Mouse (Mus musculus) kidney, adult 2 months (tissue): ENCODE measurements at regions not wholly inside any gene's neighbourhood (a gene's known extent, or its start where the extent isn't known, plus 50 kb on each side); places are given as distances from the start of the nearest gene placed in this dataset.

Experiments
- CTCF ChIP-seq: fragments of 200-500 bp; conservative IDR thresholded peaks from 2 replicates; pipeline ENCODE4 v1.5.1; 2011; ENCODE audit warnings: low read depth, mild to moderate bottlenecking, control low read depth, low read length, moderate library complexity, mixed read lengths; ENCODE audit not compliant: insufficient read depth, insufficient read length
- POLR2A ChIP-seq: fragments of 200-500 bp; IDR thresholded peaks from one replicate; pipeline ENCODE4 v1.6.1; 2011; ENCODE audit warnings: low read depth, low read length, control low read depth

DNA sequence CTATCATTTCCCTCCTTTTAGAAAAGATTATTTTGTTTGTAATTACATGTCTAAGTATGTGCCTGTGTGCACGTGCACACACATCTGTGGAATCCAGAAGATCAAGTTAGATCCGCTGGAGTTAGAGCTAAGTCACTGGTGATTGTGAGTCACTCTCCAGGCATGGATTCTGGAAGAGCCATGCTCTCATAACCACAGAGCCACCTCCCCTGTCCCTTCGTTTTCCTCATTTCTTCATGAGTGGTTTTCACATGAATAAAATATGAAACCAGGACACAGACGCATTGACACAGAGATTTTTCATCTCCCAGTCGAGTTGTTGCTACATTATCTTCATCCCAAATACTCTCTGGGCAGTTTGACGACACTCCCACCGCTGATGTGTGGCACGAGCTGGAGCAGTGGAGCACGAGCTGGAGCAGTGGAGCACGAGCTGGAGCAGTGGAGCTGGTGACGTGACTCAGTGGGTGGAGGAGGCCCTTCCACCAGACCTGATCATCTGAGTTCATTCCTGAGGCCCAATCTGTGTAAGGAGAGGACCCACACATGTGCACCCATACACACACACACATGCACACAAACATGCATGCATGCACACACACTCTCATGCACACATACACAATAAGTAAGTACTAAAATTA is 106.1 kb upstream of the Dynlrb2 start:
- TF ChIP-seq CTCF (no peak), POLR2A (no peak)
